Mouse (Mus musculus): ENCODE measurements around the gene Cyb5d1. TPM values are rescaled to one million over a fixed set of nuclear protein-coding genes. Genes with fewer than 3 reads are reported as not detected.
A peak's percentile ranks its signal among the peaks of the same experiment; 100 is the strongest.
"Not testable (repeated sequence)": the region's sequence is repeated elsewhere in the genome, so short reads cannot be mapped to it uniquely, and the experiment has no call there.

Gene Cyb5d1
- polyA plus RNA-seq, 1 experiment from 2014 or later, result 55.0 TPM

- Histone ChIP-seq H3K9me3 (no peaks in the 10 kb centered on the region), H3K9ac (peak overlapping the region; percentile 43), H3K4me1 (peaks cover 53% of the 10 kb centered on the region), H3K27me3 (peaks cover 43% of the 10 kb centered on the region), H3K4me2 (peak overlapping the region; percentile 82), H3K36me3 (replicated peaks) (peaks cover 47% of the 10 kb centered on the region), H3K27ac (no peak overlapping the region), H3K4me3 (replicated peaks) (peak overlapping the region; percentile 27; the same call in 1 of the 2 replicates)
- no peak for ATAC-seq (ENCODE audit: low FRiP score)
- WGBS, result 12% methylated on average over 21 of the region's 21 CpGs
Measured at GRCm38 (mm10) chr11:69398486-69399200, 3.2 kb upstream of the Cyb5d1 start.

- H3K4me2 ChIP-seq, result peak within 1 kb of the TSS; percentile 82
- peaks cover 53% of the 10 kb centered on the region for H3K4me1 ChIP-seq
- H3K4me3 ChIP-seq (replicated peaks), result peak within 1 kb of the TSS; percentile 27
- peak within 1 kb of the TSS; percentile 46 for H3K27ac ChIP-seq
- peak within 1 kb of the TSS; percentile 78 for H3K9ac ChIP-seq
- WGBS, result 3% methylated on average over 16 of the region's 16 CpGs
- peaks cover 43% of the 10 kb centered on the region for H3K27me3 ChIP-seq
- H3K9me3 ChIP-seq, result no peaks in the 10 kb centered on the region
- ATAC-seq (ENCODE audit: low FRiP score), result no peak
- peaks cover 41% of the 10 kb centered on the region for H3K36me3 ChIP-seq (replicated peaks)
Measured at GRCm38 (mm10) chr11:69398059-69398458, 2.6 kb upstream of the Cyb5d1 start, which contains the start of gene Tmem88. TSS of gene Tmem88 (minus strand) at chr11:69398234.

GRCm38 (mm10) chr11:69397581-69398057 lies 2.2 kb upstream of the Cyb5d1 start:
- H3K4me1 ChIP-seq, result peaks cover 53% of the 10 kb centered on the region
- peak overlapping the region; percentile 82 for H3K4me2 ChIP-seq

GRCm38 (mm10) chr11:69396772-69397171 lies 1.3 kb upstream of the Cyb5d1 start:
- Histone ChIP-seq H3K27me3 (peaks cover 41% of the 10 kb centered on the region), H3K4me3 (replicated peaks) (peak overlapping the region; percentile 66), H3K9me3 (no peaks in the 10 kb centered on the region), H3K36me3 (replicated peaks) (peaks cover 33% of the 10 kb centered on the region), H3K27ac (peak overlapping the region; percentile 42; the same call in 1 of the 2 replicates), H3K9ac (peak overlapping the region; percentile 78), H3K4me1 (peaks cover 53% of the 10 kb centered on the region), H3K4me2 (peak overlapping the region; percentile 82)
- 20% methylated on average over 11 of the region's 11 CpGs for WGBS
- ATAC-seq (ENCODE audit: low FRiP score), result no peak

More at GRCm38 (mm10) chr11:69397581-69398057, 2.2 kb upstream of the Cyb5d1 start:
- no peak for ATAC-seq (ENCODE audit: low FRiP score)
- Histone ChIP-seq H3K9ac (peak overlapping the region; percentile 43), H3K27me3 (peaks cover 43% of the 10 kb centered on the region), H3K9me3 (no peaks in the 10 kb centered on the region), H3K27ac (peak overlapping the region; percentile 46), H3K4me3 (replicated peaks) (peak overlapping the region; percentile 27), H3K36me3 (replicated peaks) (peaks cover 37% of the 10 kb centered on the region)
- 7% methylated on average over 24 of the region's 24 CpGs for WGBS

- peak overlapping the region; percentile 78 for H3K9ac ChIP-seq
- H3K4me3 ChIP-seq (replicated peaks), result peak overlapping the region; percentile 66
- H3K27ac ChIP-seq, result peak overlapping the region; percentile 96
- under 1% methylated on average over 48 of the region's 48 CpGs for WGBS
- ATAC-seq (ENCODE audit: low FRiP score), result peak; percentile 86
- peaks cover 31% of the 10 kb centered on the region for H3K27me3 ChIP-seq
- peaks cover 24% of the 10 kb centered on the region for H3K36me3 ChIP-seq (replicated peaks)
- peaks cover 49% of the 10 kb centered on the region for H3K4me1 ChIP-seq
- no peaks in the 10 kb centered on the region for H3K9me3 ChIP-seq
- H3K4me2 ChIP-seq, result peak overlapping the region; percentile 82
Measured at GRCm38 (mm10) chr11:69395634-69396373, 373 bp upstream of the Cyb5d1 start.

- WGBS, result 2% methylated on average over 31 of the region's 31 CpGs
- peak overlapping the region; percentile 66 for H3K4me3 ChIP-seq (replicated peaks)
- H3K4me2 ChIP-seq, result peak overlapping the region; percentile 82
- not testable (repeated sequence) for H3K9me3 ChIP-seq; ATAC-seq (ENCODE audit: low FRiP score)
- H3K27me3 ChIP-seq, result peaks cover 20% of the 10 kb centered on the region
- H3K4me1 ChIP-seq, result peaks cover 45% of the 10 kb centered on the region
- peak overlapping the region; percentile 96; the same call in 1 of the 2 replicates for H3K27ac ChIP-seq
- H3K9ac ChIP-seq, result peak overlapping the region; percentile 78
- H3K36me3 ChIP-seq (replicated peaks), result peaks cover 12% of the 10 kb centered on the region
Measured at GRCm38 (mm10) chr11:69394591-69395167, 752 bp downstream of the Cyb5d1 start.

- no peaks in the 10 kb centered on the region for H3K9me3 ChIP-seq
- H3K4me3 ChIP-seq (replicated peaks), result no peak overlapping the region
- H3K27me3 ChIP-seq, result no peaks in the 10 kb centered on the region
- no peak overlapping the region for H3K27ac ChIP-seq
- WGBS, result 51% methylated on average over 10 of the region's 10 CpGs
- H3K4me1 ChIP-seq, result peaks cover 11% of the 10 kb centered on the region
- H3K36me3 ChIP-seq (replicated peaks), result peaks cover 4% of the 10 kb centered on the region; the same call in 1 of the 2 replicates
- H3K4me2 ChIP-seq, result no peak overlapping the region
- ATAC-seq (ENCODE audit: low FRiP score), result no peak
- H3K9ac ChIP-seq, result no peak overlapping the region
Measured at GRCm38 (mm10) chr11:69390400-69391034, 4.9 kb downstream of the Cyb5d1 start.

GRCm38 (mm10) chr11:69389531-69390399 lies 5.7 kb downstream of the Cyb5d1 start:
- H3K27ac ChIP-seq, result no peak overlapping the region
- H3K9ac ChIP-seq, result no peak overlapping the region
- ATAC-seq (ENCODE audit: low FRiP score), result no peak
- no peak overlapping the region for H3K4me3 ChIP-seq (replicated peaks)
- peaks cover 4% of the 10 kb centered on the region; the same call in 1 of the 2 replicates for H3K36me3 ChIP-seq (replicated peaks)
- no peaks in the 10 kb centered on the region for H3K27me3 ChIP-seq
- no peak overlapping the region for H3K4me2 ChIP-seq
- H3K4me1 ChIP-seq, result peaks cover 11% of the 10 kb centered on the region
- H3K9me3 ChIP-seq, result no peaks in the 10 kb centered on the region
- 73% methylated on average over 14 of the region's 14 CpGs for WGBS

GRCm38 (mm10) chr11:69388680-69389079 lies 6.8 kb downstream of the Cyb5d1 start:
- Histone ChIP-seq H3K9ac (no peak overlapping the region), H3K9me3 (no peaks in the 10 kb centered on the region), H3K4me2 (no peak overlapping the region), H3K4me1 (peaks cover 4% of the 10 kb centered on the region), H3K27ac (no peak overlapping the region), H3K27me3 (no peaks in the 10 kb centered on the region), H3K4me3 (replicated peaks) (no peak overlapping the region), H3K36me3 (replicated peaks) (peaks cover 4% of the 10 kb centered on the region; the same call in 1 of the 2 replicates)
- no peak for ATAC-seq (ENCODE audit: low FRiP score)
- 95% methylated on average over 4 of the region's 4 CpGs for WGBS

GRCm38 (mm10) chr11:69386758-69387157 lies 8.7 kb downstream of the Cyb5d1 start:
- Histone ChIP-seq H3K27ac (no peak overlapping the region), H3K9ac (no peak overlapping the region), H3K9me3 (no peaks in the 10 kb centered on the region), H3K4me2 (no peak overlapping the region), H3K4me3 (replicated peaks) (no peak overlapping the region), H3K27me3 (no peaks in the 10 kb centered on the region), H3K4me1 (peaks cover 4% of the 10 kb centered on the region), H3K36me3 (replicated peaks) (no peaks in the 10 kb centered on the region)
- WGBS, result 82% methylated on average over 7 of the region's 7 CpGs
- ATAC-seq (ENCODE audit: low FRiP score), result no peak

- ATAC-seq (ENCODE audit: low FRiP score), result no peak
- WGBS, result 83% methylated on average over 6 of the region's 6 CpGs
- Histone ChIP-seq H3K9ac (no peak overlapping the region), H3K27ac (no peak overlapping the region), H3K36me3 (replicated peaks) (no peaks in the 10 kb centered on the region), H3K9me3 (no peaks in the 10 kb centered on the region), H3K27me3 (no peaks in the 10 kb centered on the region), H3K4me3 (replicated peaks) (no peak overlapping the region), H3K4me2 (no peak overlapping the region), H3K4me1 (peaks cover under 1% of the 10 kb centered on the region)
Measured at GRCm38 (mm10) chr11:69384979-69385378, 10.5 kb downstream of the Cyb5d1 start.

Data from forebrain, embryonic 12.5 days (tissue).